Mouse (Mus musculus): Measurements from ENCODE around the gene Abhd16a.

Abhd16a gene

GRCm38 (mm10) chr17:35070556-35071229 lies 18.4 kb upstream of the Abhd16a start:
- Histone ChIP-seq H3K36me3 (ENCODE audit: control insufficient read depth, insufficient read depth, low read length, poor library complexity, severe bottlenecking) (no peaks in the 10 kb centered on the region), H3K27me3 (ENCODE audit: control insufficient read depth, insufficient read depth, low read length, poor library complexity, severe bottlenecking) (no peaks in the 10 kb centered on the region)
- DNase-seq (ENCODE audit: low read depth, low spot score) = no peak

GRCm38 (mm10) chr17:35071454-35071853 lies 17.6 kb upstream of the Abhd16a start:
- Histone ChIP-seq H3K27me3 (ENCODE audit: control insufficient read depth, insufficient read depth, low read length, poor library complexity, severe bottlenecking) (no peaks in the 10 kb centered on the region), H3K36me3 (ENCODE audit: control insufficient read depth, insufficient read depth, low read length, poor library complexity, severe bottlenecking) (no peaks in the 10 kb centered on the region)
- no peak for DNase-seq (ENCODE audit: low read depth, low spot score)

- Histone ChIP-seq H3K36me3 (ENCODE audit: control insufficient read depth, insufficient read depth, low read length, poor library complexity, severe bottlenecking) (no peaks in the 10 kb centered on the region), H3K27me3 (ENCODE audit: control insufficient read depth, insufficient read depth, low read length, poor library complexity, severe bottlenecking) (no peaks in the 10 kb centered on the region; the same call in 1 of the 2 replicates)
- DNase-seq (ENCODE audit: low read depth, low spot score) = no peak
These were observed 15.0 kb upstream of the Abhd16a start for GRCm38 (mm10) chr17:35074097-35074496.

- DNase-seq (ENCODE audit: low read depth, low spot score) = no peak
- no peaks in the 10 kb centered on the region; the same call in 1 of the 2 replicates for H3K27me3 ChIP-seq (ENCODE audit: control insufficient read depth, insufficient read depth, low read length, poor library complexity, severe bottlenecking)
- H3K36me3 ChIP-seq (ENCODE audit: control insufficient read depth, insufficient read depth, low read length, poor library complexity, severe bottlenecking) = no peaks in the 10 kb centered on the region
These were observed 12.4 kb upstream of the Abhd16a start, which contains the start of gene Ly6g6e for GRCm38 (mm10) chr17:35076507-35077176. Ly6g6e (plus strand) TSS chr17:35076902.

- H3K27me3 ChIP-seq (ENCODE audit: control insufficient read depth, insufficient read depth, low read length, poor library complexity, severe bottlenecking) = no peaks in the 10 kb centered on the region; the same call in 1 of the 2 replicates
- DNase-seq (ENCODE audit: low read depth, low spot score) = no peak
- H3K36me3 ChIP-seq (ENCODE audit: control insufficient read depth, insufficient read depth, low read length, poor library complexity, severe bottlenecking) = no peaks in the 10 kb centered on the region
These were observed 11.8 kb upstream of the Abhd16a start for GRCm38 (mm10) chr17:35077285-35077684.

- peak; percentile 42 for DNase-seq (ENCODE audit: low read depth, low spot score)
- H3K27me3 ChIP-seq (ENCODE audit: control insufficient read depth, insufficient read depth, low read length, poor library complexity, severe bottlenecking) = no peaks in the 10 kb centered on the region; the same call in 1 of the 2 replicates
These were observed 11.3 kb upstream of the Abhd16a start, which contains the start of gene Ly6g6d for GRCm38 (mm10) chr17:35077786-35078233. Ly6g6d (minus strand) TSS chr17:35078065.

GRCm38 (mm10) chr17:35079778-35080177 lies 9.3 kb upstream of the Abhd16a start:
- DNase-seq (ENCODE audit: low read depth, low spot score) = no peak
- no peaks in the 10 kb centered on the region; the same call in 1 of the 2 replicates for H3K27me3 ChIP-seq (ENCODE audit: control insufficient read depth, insufficient read depth, low read length, poor library complexity, severe bottlenecking)
- H3K36me3 ChIP-seq (ENCODE audit: control insufficient read depth, insufficient read depth, low read length, poor library complexity, severe bottlenecking) = no peaks in the 10 kb centered on the region

More at GRCm38 (mm10) chr17:35077786-35078233, 11.3 kb upstream of the Abhd16a start, which contains the start of gene Ly6g6d:
- H3K36me3 ChIP-seq (ENCODE audit: control insufficient read depth, insufficient read depth, low read length, poor library complexity, severe bottlenecking) = no peaks in the 10 kb centered on the region

- Histone ChIP-seq H3K27me3 (ENCODE audit: control insufficient read depth, insufficient read depth, low read length, poor library complexity, severe bottlenecking) (no peaks in the 10 kb centered on the region; the same call in 1 of the 2 replicates), H3K36me3 (ENCODE audit: control insufficient read depth, insufficient read depth, low read length, poor library complexity, severe bottlenecking) (no peaks in the 10 kb centered on the region)
- DNase-seq (ENCODE audit: low read depth, low spot score) = no peak
These were observed 8.8 kb upstream of the Abhd16a start for GRCm38 (mm10) chr17:35080248-35080647.

GRCm38 (mm10) chr17:35080710-35081109 lies 8.4 kb upstream of the Abhd16a start:
- no peak for DNase-seq (ENCODE audit: low read depth, low spot score)
- Histone ChIP-seq H3K27me3 (ENCODE audit: control insufficient read depth, insufficient read depth, low read length, poor library complexity, severe bottlenecking) (no peaks in the 10 kb centered on the region; the same call in 1 of the 2 replicates), H3K36me3 (ENCODE audit: control insufficient read depth, insufficient read depth, low read length, poor library complexity, severe bottlenecking) (no peaks in the 10 kb centered on the region)

GRCm38 (mm10) chr17:35082841-35083576 lies 6.1 kb upstream of the Abhd16a start:
- Histone ChIP-seq H3K36me3 (ENCODE audit: control insufficient read depth, insufficient read depth, low read length, poor library complexity, severe bottlenecking) (no peaks in the 10 kb centered on the region), H3K27me3 (ENCODE audit: control insufficient read depth, insufficient read depth, low read length, poor library complexity, severe bottlenecking) (no peaks in the 10 kb centered on the region)
- DNase-seq (ENCODE audit: low read depth, low spot score) = no peak

- H3K36me3 ChIP-seq (ENCODE audit: control insufficient read depth, insufficient read depth, low read length, poor library complexity, severe bottlenecking) = no peaks in the 10 kb centered on the region
- no peak for DNase-seq (ENCODE audit: low read depth, low spot score)
- H3K27me3 ChIP-seq (ENCODE audit: control insufficient read depth, insufficient read depth, low read length, poor library complexity, severe bottlenecking) = no peaks in the 10 kb centered on the region
These were observed 5.0 kb upstream of the Abhd16a start for GRCm38 (mm10) chr17:35083929-35084497.

GRCm38 (mm10) chr17:35085208-35085865 lies 3.7 kb upstream of the Abhd16a start, which contains the start of gene Ly6g6f:
Ly6g6f (minus strand) TSS chr17:35085610.
- DNase-seq (ENCODE audit: low read depth, low spot score) = no peak
- Histone ChIP-seq H3K27me3 (ENCODE audit: control insufficient read depth, insufficient read depth, low read length, poor library complexity, severe bottlenecking) (no peaks in the 10 kb centered on the region), H3K36me3 (ENCODE audit: control insufficient read depth, insufficient read depth, low read length, poor library complexity, severe bottlenecking) (no peaks in the 10 kb centered on the region)

GRCm38 (mm10) chr17:35088151-35088550 lies 912 bp upstream of the Abhd16a start:
- H3K36me3 ChIP-seq (ENCODE audit: control insufficient read depth, insufficient read depth, low read length, poor library complexity, severe bottlenecking) = peaks cover 1% of the 10 kb centered on the region; the same call in 1 of the 2 replicates
- no peaks in the 10 kb centered on the region for H3K27me3 ChIP-seq (ENCODE audit: control insufficient read depth, insufficient read depth, low read length, poor library complexity, severe bottlenecking)
- DNase-seq (ENCODE audit: low read depth, low spot score) = peak; percentile 29
